Mouse (Mus musculus) embryonic fibroblast, embryonic 13.5 days (primary cell): Measurements from ENCODE around the gene Sh2d4b. TPM values are rescaled to one million over a fixed set of nuclear protein-coding genes. Genes with fewer than 3 reads are reported as not detected.

Source experiments
- H3K27ac ChIP-seq: 2 replicates; pipeline ENCODE4 v1.5.1; 2012; ENCODE audit warnings: low read length, control low read depth, inconsistent platforms; ENCODE audit not compliant: insufficient read depth
- H3K4me1 ChIP-seq: 2 replicates; pipeline ENCODE4 v1.6.1; 2011; ENCODE audit warnings: low read length; ENCODE audit not compliant: control insufficient read depth, insufficient read depth
- H3K4me3 ChIP-seq: 2 replicates; pipeline ENCODE4 v1.5.1; 2011; ENCODE audit warnings: mild to moderate bottlenecking, control low read depth, low read length; ENCODE audit not compliant: insufficient read depth
- CTCF ChIP-seq: IDR thresholded peaks from 2 replicates; pipeline ENCODE4 v1.5.1; 2011; ENCODE audit warnings: mild to moderate bottlenecking, control low read depth, low read length, moderate library complexity, borderline replicate concordance; ENCODE audit not compliant: insufficient read depth
- POLR2A ChIP-seq: IDR thresholded peaks from 2 replicates; pipeline ENCODE4 v1.6.1; 2011; ENCODE audit warnings: low read depth, mild to moderate bottlenecking, control low read depth, low read length, moderate library complexity
- polyA plus RNA-seq: library from polyadenylated mRNA; stranded (reverse); fragments of >200 nt; gene quantifications from 2 replicates; pipeline ENCODE4 v1.2.4, GENCODE M21; 2011; ENCODE audit warnings: low read depth; ENCODE audit not compliant: missing spikeins, insufficient read length

Gene Sh2d4b
- 0.26 TPM in 1 of 2 replicates, not detected in the other for polyA plus RNA-seq

GRCm38 (mm10) chr14:40893196-40893595 is at the start of gene Sh2d4b:
Sh2d4b (minus strand) TSS chr14:40893266.
- TF ChIP-seq CTCF = no peak
- no peak for TF ChIP-seq POLR2A
- H3K4me3 ChIP-seq = no peak within 1 kb of the TSS
- no peaks in the 10 kb centered on the region for H3K4me1 ChIP-seq
- H3K27ac ChIP-seq = no peak within 1 kb of the TSS

- no peak overlapping the region for H3K4me3 ChIP-seq
- no peak for TF ChIP-seq CTCF
- no peak for TF ChIP-seq POLR2A
- H3K4me1 ChIP-seq = no peaks in the 10 kb centered on the region
- no peak overlapping the region for H3K27ac ChIP-seq
These were observed 49.4 kb upstream of the Sh2d4b start for GRCm38 (mm10) chr14:40942429-40942828.

GRCm38 (mm10) chr14:40938380-40938987 is 45.4 kb upstream of the Sh2d4b start:
- TF ChIP-seq POLR2A = no peak
- TF ChIP-seq CTCF = no peak
- Histone ChIP-seq H3K27ac (no peak overlapping the region), H3K4me1 (peaks cover 9% of the 10 kb centered on the region; the same call in 1 of the 2 replicates), H3K4me3 (no peak overlapping the region)

DNA sequence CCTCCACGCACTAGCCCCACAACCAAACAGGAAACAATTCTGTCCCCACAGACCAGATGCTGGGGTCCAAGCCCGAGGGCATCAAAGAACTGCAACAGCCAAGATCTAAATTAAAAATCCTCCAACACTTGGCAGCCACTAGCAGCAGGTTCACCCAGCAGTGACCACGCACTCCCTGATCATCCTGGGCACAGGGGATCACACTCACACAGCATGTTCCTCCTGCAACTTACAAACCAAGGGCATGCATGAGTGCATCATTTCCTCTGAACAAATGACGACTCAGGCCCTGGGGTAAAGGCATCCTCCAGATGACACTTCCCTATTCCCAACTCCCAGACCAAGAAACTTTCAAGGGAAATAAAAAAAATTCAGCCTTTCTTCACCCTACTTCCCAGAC is 44.0 kb upstream of the Sh2d4b start:
- TF ChIP-seq CTCF (no peak), POLR2A (no peak)
- Histone ChIP-seq H3K4me3 (no peak overlapping the region), H3K27ac (no peak overlapping the region), H3K4me1 (peaks cover 9% of the 10 kb centered on the region; the same call in 1 of the 2 replicates)

GRCm38 (mm10) chr14:40935481-40935880 is 42.4 kb upstream of the Sh2d4b start:
- Histone ChIP-seq H3K4me3 (no peak overlapping the region), H3K4me1 (peaks cover 9% of the 10 kb centered on the region; the same call in 1 of the 2 replicates), H3K27ac (no peak overlapping the region)
- TF ChIP-seq POLR2A (no peak), CTCF (no peak)

- Histone ChIP-seq H3K4me1 (peaks cover 9% of the 10 kb centered on the region; the same call in 1 of the 2 replicates), H3K4me3 (no peak overlapping the region), H3K27ac (no peak overlapping the region)
- no peak for TF ChIP-seq POLR2A
- TF ChIP-seq CTCF = no peak
These were observed 42.0 kb upstream of the Sh2d4b start for GRCm38 (mm10) chr14:40935054-40935453.

DNA sequence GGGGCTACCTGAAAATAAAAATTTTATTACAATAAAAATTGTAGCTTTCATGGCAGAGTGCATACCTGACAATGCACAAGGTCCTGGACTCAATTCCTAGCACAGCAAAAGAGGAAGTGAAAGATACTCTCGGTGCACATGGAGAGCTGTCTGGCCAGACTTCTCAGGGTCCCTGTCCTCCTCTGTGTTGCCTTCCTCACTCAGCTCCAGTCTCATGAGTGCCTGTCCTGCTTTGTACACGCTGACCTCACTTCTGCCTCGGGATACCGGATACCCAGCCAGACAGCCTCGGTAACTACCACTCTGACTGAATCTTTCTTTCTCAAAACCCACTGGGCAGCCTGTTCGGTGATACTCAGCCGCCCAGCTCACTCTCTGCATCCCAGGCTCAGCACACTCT is 40.3 kb upstream of the Sh2d4b start:
- Histone ChIP-seq H3K27ac (no peak overlapping the region), H3K4me3 (no peak overlapping the region), H3K4me1 (peaks cover 9% of the 10 kb centered on the region; the same call in 1 of the 2 replicates)
- TF ChIP-seq CTCF (no peak), POLR2A (no peak)

DNA sequence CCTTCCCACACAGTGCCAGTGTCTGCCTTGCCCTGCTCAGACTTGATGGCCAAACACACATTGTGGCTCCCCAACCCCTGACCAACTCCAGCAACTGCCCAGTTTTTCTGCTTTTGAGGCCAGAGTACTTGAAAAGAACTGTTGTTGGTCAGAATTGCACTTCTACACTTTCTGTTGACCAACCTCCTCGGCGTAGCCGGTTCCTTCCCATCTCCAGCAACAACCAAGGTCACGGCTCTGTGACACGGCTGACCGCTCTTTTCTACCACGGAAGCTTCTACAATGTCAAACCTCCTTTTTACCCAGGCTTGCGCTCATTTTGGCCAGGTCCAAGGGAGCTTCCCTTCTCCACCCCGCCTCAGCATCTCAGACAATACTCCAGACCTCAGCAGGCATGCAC is 39.2 kb upstream of the Sh2d4b start:
- H3K4me3 ChIP-seq = no peak overlapping the region
- H3K4me1 ChIP-seq = peaks cover 9% of the 10 kb centered on the region; the same call in 1 of the 2 replicates
- H3K27ac ChIP-seq = no peak overlapping the region
- TF ChIP-seq CTCF (no peak), POLR2A (no peak)

DNA sequence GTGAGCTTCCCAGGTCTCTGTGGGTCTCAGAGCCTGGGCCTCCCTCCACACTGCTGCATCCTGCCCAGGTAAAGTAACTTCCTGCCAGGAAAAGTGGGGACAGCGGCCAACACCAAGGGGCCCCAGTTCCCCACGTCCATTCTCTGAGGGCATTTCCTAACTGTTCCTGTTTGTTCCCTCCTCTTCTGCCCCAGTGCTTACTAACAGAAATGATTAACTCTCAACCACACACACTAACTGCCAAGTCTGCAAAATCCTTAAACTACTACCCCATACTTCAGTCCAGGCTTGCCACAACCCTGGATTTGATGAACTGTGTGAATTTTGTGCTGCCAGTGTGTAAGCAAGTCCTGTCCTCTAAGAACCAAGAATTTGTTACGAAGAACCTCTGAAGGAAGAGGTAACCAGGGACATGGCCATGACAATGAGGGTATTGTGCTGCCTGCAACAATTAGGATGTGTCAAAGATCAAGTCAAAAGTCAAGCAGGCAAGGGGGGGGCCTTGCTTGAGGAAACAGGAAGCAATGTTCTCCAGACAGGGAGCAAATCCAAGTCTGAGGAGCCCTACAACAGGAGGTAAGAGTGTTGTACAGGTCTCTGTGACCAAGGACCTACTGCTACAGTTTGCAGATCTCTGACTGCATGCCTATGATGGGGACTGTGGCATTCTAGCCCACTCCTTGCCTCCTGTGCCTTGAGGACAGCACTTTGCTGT is 38.2 kb upstream of the Sh2d4b start:
- Histone ChIP-seq H3K4me1 (peaks cover 8% of the 10 kb centered on the region; the same call in 1 of the 2 replicates), H3K27ac (no peak overlapping the region), H3K4me3 (no peak overlapping the region)
- no peak for TF ChIP-seq CTCF
- no peak for TF ChIP-seq POLR2A

- TF ChIP-seq POLR2A (no peak), CTCF (no peak)
- Histone ChIP-seq H3K4me3 (no peak overlapping the region), H3K4me1 (peaks cover 2% of the 10 kb centered on the region; the same call in 1 of the 2 replicates), H3K27ac (no peak overlapping the region)
These were observed 36.9 kb upstream of the Sh2d4b start for GRCm38 (mm10) chr14:40929943-40930342.
